Mouse (Mus musculus): ENCODE data around the gene Pdk2. TPM values are rescaled to one million over a fixed set of nuclear protein-coding genes. Genes with fewer than 3 reads are reported as not detected.

Pdk2 gene
- polyA plus RNA-seq, 1 experiment: 34.6 TPM

DNA sequence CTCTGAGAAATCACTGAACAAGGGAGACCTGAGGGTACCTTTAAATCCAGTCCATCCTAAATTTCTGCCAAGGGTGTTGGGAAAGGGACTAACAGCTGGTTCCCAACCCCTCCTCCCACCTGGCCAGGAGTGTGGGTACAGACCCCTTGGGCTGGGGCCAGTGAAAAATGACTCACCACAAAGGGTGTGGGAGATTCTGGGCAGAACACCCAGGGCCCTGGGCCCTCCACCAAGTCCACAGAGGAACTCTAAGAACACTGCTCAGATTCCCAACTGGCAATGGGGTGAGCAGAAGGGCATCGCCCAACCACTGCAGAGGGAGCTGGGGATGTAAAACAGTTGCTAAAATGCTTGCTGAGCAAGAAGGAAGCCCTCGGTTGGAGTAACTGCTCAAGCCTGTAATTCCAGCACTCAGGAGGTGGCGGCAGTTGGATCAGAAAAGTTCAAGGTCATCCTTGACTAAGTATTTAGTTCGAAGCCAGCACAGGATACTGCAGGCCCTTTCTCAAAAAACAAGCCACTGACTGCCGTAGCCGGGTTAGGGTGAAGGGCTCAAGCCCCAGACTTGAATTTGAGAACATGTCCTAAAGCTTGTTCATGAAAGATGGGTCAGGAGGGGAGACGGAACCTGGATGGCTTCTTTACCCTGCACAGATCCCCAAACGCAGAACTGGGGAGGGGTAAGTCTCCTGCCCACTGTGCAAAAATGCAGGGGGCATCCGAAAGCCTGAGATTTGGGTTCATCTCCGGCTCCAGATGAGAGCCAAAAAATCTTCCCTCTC lies 52.2 kb downstream of the Pdk2 start:
- no peak for DNase-seq (ENCODE audit: low spot score)

DNA sequence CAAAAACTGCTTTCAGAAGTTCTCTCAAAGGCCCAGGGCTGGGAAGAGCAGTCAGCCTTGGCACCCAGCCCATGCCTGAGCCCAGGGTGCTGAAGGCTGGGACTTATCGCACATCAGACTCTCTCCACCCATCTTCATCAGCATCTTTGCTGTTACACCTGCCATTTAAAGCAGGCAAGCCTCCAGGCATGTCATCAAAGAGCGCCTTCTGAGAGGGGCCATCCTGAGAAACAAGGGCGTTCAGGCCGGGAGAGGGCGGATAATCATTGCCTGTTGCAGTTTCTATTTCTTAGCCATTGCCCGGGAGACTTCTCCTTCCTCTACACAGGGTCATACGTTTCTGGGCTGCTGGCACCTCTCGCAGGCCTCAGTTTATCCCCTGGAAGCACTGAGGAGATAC lies 53.3 kb downstream of the Pdk2 start:
- DNase-seq (ENCODE audit: low spot score): no peak

DNA sequence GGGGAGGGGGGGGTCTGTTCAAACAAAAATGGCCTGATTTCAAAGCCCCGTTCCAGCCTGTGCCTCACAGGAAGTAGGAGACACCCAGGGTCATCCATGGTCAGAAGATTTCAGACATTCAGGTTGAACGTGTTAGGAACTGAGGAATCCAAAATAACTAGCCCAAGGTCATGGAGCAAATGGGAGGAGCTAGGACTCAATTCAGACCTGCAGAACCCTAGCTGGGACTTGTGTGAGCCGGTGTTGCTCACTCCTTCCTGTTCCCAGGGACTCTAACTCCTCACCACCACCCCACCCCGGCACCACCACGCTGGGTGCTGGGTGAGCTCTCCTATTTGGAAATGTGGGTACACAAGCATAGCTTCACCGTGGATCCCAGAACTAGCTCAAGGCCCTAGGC lies 53.8 kb downstream of the Pdk2 start:
- no peak for DNase-seq (ENCODE audit: low spot score)

DNA sequence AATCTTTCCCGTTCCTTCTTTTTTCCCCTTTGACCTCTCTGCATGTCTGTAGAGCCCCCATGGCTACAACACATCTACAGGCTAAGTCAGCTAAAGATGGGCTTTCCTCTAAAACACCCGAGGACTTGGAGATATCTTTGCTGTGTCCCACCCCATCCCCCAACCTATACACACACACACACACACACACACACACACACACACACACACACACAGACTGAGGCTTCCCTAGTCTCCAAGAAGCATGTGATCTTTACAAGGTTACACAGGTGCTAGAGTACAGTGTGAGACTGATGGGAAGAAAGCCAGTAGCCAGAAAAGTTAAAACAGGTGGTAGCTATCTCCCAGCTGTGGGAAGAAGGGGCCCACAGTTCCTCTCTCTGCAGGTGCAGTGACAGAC lies 54.7 kb downstream of the Pdk2 start:
- no peak for DNase-seq (ENCODE audit: low spot score)

DNA sequence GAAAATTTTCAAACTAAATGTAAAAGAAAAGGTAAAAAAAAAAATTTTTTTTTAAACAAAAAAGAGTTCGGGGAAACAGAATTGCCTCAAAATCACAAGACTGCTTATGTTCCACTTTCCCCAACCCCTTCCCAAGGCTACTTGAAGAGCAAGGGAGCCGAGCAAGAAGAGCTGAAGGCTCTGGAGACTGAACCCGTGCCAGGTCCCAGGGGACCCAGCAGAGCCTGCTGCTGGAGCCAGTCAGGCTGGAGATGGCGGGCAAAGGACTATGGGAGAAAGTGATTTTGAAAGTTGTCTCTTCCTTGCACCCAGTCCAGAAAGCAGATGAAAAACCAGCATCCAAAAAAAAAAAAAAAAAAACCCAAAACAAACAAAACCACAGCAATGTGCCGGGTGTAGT lies 55.3 kb downstream of the Pdk2 start:
- DNase-seq (ENCODE audit: low spot score): no peak

DNA sequence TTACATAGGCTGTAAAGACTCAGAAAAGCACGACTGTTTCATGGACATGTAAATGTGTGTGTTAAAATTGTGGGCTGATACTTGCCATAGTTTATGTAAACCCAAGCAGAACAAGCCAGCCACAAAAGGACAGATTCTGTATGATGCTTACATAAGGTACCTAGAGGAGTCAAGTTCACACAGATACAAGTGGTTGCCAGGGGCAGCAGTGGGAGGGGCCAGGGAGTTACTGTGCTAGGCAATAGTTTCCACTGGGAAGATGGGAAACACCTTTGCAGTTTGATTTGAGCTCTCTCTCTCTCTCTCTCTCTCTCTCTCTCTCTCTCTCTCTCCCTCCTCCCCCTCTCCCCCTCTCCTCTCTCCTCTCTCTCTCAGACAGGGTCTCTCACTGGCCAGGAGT lies 56.0 kb downstream of the Pdk2 start:
- no peak for DNase-seq (ENCODE audit: low spot score)

DNA sequence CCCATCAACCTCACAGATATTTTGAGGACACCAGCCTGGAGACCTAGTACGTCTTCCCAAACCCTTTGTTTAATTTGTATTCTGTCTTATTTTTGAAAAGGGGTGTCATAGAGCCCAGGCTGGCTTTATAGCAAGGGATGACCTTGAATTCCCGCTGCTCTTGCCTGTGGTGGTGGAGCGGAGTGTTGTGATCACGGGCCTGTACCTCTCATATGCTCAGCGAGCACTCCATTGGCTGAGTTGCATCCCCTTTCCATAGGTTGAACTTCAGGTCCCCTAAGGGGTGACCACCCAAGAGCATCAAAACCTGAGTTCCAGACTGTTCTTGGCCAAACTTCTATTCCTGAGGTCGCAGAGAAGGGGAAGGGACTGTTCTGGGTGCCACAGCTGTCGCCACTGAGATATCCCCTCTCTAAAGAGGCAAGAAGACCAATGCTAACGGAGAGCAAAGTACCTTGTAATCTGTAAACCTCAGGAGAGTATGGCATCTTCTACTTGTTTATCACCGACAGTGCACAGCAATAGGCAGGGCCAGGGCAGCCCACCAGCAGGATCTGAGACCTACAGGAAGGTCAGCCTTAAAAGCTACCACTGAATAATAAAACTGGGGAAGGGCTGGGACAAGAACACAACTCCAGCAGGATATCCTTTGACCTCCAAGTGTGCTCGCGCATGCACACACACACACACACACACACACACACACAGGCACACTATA lies 61.5 kb downstream of the Pdk2 start:
- no peak for DNase-seq (ENCODE audit: low spot score)

DNA sequence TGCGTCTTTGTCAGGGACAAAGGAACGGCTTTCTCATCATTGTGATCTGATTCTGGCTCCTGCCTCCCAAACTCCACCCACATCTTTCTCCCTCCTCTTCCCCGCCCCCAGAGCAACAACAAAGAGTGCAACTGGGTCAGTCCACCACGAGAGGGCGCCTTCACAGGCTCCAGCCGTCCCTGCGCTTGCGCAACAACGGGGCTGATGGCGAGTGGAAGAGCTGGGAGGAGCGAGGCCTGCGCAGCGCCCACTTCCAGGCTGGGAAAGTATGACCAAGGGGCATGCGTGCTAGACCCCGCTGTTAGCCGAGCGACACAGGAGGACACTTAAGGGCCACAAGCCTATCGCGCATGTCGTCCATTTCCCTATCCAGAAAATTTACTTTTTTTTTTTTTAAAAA lies 62.2 kb downstream of the Pdk2 start:
- DNase-seq (ENCODE audit: low spot score): peak; percentile 89

DNA sequence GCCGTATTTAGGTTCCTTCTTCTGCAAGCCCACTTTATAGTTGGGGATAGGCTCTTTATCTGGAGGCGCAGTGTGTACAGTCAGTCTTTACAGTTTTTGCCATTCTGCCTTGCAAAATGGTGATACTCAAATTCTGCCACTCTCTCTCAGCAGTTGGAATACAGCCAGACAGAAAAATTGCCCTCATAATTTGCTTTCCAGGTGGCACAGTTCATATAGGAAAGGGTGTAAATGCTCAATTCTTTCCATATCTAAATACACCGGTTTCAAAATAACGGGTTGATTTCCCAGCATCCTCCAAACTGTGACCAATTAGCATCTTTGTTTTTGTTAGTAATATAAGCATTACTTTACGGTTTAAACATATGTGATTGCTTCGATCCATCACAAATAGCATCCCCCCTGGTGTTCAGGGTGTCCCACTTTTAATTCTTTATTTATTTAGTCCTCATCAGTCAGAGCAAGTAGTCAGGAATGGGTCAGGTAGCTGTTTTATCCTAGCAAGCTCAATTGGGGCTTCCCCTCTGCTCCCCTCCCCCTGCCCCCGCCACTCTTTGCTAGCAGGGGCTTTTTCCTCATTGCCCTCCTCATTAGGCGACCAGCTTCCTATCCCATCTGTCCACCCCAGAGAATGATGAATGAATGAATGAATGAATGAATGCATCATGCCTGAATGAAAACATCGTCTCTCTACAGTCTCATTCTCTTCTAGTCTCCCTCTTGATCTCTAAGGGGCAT lies 62.8 kb downstream of the Pdk2 start:
- DNase-seq (ENCODE audit: low spot score): no peak

Other genes with a start within 250 kb of the Pdk2 start
- gene Col1a1, start 105.1 kb downstream of the Pdk2 start, polyA plus RNA-seq (2012; rRNA removed): 953 and 1,532 TPM in 2 replicates
- gene Hils1, start 73.8 kb downstream of the Pdk2 start, polyA plus RNA-seq (2012; rRNA removed): 0.19 and 0.22 TPM in 2 replicates
- gene Sgca, start 65.0 kb downstream of the Pdk2 start, polyA plus RNA-seq (2012; rRNA removed): 69.2 and 93.5 TPM in 2 replicates
- gene Ppp1r9b, start 50.3 kb downstream of the Pdk2 start, polyA plus RNA-seq (2012; rRNA removed): 16.0 and 35.7 TPM in 2 replicates
- gene Samd14, start 31.5 kb downstream of the Pdk2 start, polyA plus RNA-seq (2012; rRNA removed): 5.8 and 9.6 TPM in 2 replicates
- 55.1 and 58.8 TPM in 2 replicates for gene Itga3, start 35.4 kb upstream of the Pdk2 start, polyA plus RNA-seq (2012; rRNA removed)
- gene Dlx3, start 78.8 kb upstream of the Pdk2 start, polyA plus RNA-seq (2012; rRNA removed): 0.39 and 0.41 TPM in 2 replicates
- 0.27 and 0.36 TPM in 2 replicates for gene Dlx4, start 104.9 kb upstream of the Pdk2 start, polyA plus RNA-seq (2012; rRNA removed)
- gene Tac4, start 220.2 kb upstream of the Pdk2 start, polyA plus RNA-seq (2012; rRNA removed): 0.06 TPM in 1 of 2 replicates, not detected in the other

Measured in urinary bladder, adult 2 months (tissue).